Mouse (Mus musculus) intestine, embryonic 14.5 days (tissue): Measurements from ENCODE around the gene Myh9. TPM values are rescaled to one million over a fixed set of nuclear protein-coding genes. Genes with fewer than 3 reads are reported as not detected.
"Not testable (repeated sequence)": the region's sequence is repeated elsewhere in the genome, so short reads cannot be mapped to it uniquely, and the experiment has no call there.

Experiments
- ATAC-seq: fragments of 200-750 bp; cut with Nextera tagmentation; replicated peaks from 2 replicates; pipeline ENCODE4 v1.8.0; 2017; ENCODE audit warnings: low read depth, moderate number of reproducible peaks, moderate TSS enrichment, moderate library complexity; ENCODE audit not compliant: low FRiP score, low TSS enrichment
- DNase-seq: peaks from one replicate; pipeline ENCODE4 v3.0.0-alpha.2; 2018; ENCODE audit warnings: low spot score
- H3K27ac ChIP-seq: fragments of 300-500 bp; sonication (generic); 2 replicates; pipeline ENCODE4 v1.5.1; 2014; ENCODE audit warnings: low read depth, mild to moderate bottlenecking, control low read depth
- H3K27me3 ChIP-seq: fragments of 300-500 bp; sonication (generic); replicated peaks from 2 replicates; pipeline ENCODE4 v1.6.1; 2014; ENCODE audit warnings: low read length, control low read depth; ENCODE audit not compliant: control insufficient read depth, insufficient read depth
- H3K36me3 ChIP-seq: fragments of 300-500 bp; sonication (generic); 2 replicates; pipeline ENCODE4 v1.6.1; 2014; ENCODE audit warnings: low read length, control low read depth; ENCODE audit not compliant: control insufficient read depth, insufficient read depth
- H3K4me1 ChIP-seq: fragments of 300-500 bp; sonication (generic); replicated peaks from 2 replicates; pipeline ENCODE4 v1.6.1; 2014; ENCODE audit warnings: low read length, control low read depth, mixed read lengths; ENCODE audit not compliant: control insufficient read depth, insufficient read depth
- H3K4me2 ChIP-seq: fragments of 300-500 bp; sonication (generic); 2 replicates; pipeline ENCODE4 v1.6.1; 2014; ENCODE audit warnings: low read length
- H3K4me3 ChIP-seq: fragments of 300-500 bp; sonication (generic); 2 replicates; pipeline ENCODE4 v1.5.1; 2014; ENCODE audit warnings: low read depth, low read length, control low read depth, mixed read lengths
- H3K9ac ChIP-seq: fragments of 300-500 bp; sonication (generic); 2 replicates; pipeline ENCODE4 v1.6.1; 2014; ENCODE audit warnings: mild to moderate bottlenecking, low read length
- H3K9me3 ChIP-seq: fragments of 300-500 bp; sonication (generic); 2 replicates; pipeline ENCODE4 v1.6.1; 2016; ENCODE audit warnings: low read length, control low read depth; ENCODE audit not compliant: control insufficient read depth
- WGBS: fragments of 180-500 bp; shearing (Covaris S2); extraction: QIAGEN DNeasy Blood & Tissue Kit; methylation state at CpG from one replicate; pipeline ENCODE4 v1.1.7; 2014; 5-methylcytosine and 5-hydroxymethylcytosine counted together
- polyA plus RNA-seq: library from polyadenylated mRNA; unstranded; fragments of >200 nt; fragmentation: Nextera tagmentation; extraction: Ambion mirVana; gene quantifications from 2 replicates; pipeline ENCODE4 v1.2.1, GENCODE M21; 2014

The Myh9 gene
- polyA plus RNA-seq, 1 experiment from 2014 or later = 72.2 TPM

DNA sequence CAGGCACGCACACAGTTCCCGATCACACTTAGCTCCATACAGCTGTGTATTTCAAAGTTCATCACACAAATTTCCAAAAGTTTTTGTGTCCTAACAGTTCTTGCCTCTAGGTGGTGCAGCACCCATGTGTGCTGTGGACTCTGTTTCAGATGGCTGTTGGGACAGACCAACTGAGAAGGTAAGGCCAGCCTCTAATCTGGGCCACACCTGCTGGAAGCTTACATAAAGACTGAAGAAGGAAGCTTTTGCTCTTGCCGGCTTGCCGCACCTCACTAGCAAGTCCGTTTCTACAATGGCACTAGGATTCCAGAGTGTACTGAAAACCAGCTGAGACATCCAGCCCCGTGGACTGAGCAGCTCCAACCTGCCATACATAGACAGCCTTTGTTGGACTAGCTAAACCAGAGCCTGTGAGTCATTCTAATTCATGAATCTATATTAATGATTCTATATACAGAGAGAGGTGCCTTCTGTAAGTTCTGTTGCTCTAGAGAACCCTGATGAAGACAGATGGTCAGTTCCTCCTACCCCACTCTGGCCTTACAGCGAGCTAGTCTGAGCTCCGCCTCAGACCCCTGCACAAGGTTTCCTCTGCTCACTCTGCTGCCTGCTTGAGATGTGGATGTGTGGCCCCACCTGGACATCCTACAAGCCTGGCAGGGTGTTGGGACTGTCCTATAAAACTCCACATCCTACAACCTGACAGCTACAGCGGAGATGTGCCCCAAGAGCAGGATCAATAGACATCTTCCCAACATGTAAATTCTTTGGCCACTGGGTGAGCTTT is 101.3 kb downstream of the Myh9 start:
- Histone ChIP-seq H3K9me3 (no peaks in the 10 kb centered on the region), H3K36me3 (no peaks in the 10 kb centered on the region), H3K27me3 (no peaks in the 10 kb centered on the region), H3K9ac (no peak overlapping the region), H3K4me3 (no peak overlapping the region), H3K4me1 (no peaks in the 10 kb centered on the region), H3K27ac (no peak overlapping the region), H3K4me2 (no peak overlapping the region)
- WGBS = 67% methylated on average over 9 of the region's 9 CpGs
- DNase-seq (no peak), ATAC-seq (no peak)

- not testable (repeated sequence) for DNase-seq, H3K36me3 ChIP-seq, H3K4me1 ChIP-seq, H3K27me3 ChIP-seq, H3K9ac ChIP-seq, H3K27ac ChIP-seq, H3K9me3 ChIP-seq, H3K4me2 ChIP-seq, ATAC-seq, H3K4me3 ChIP-seq
- 63% methylated on average over 4 of the region's 4 CpGs for WGBS
Measured at GRCm38 (mm10) chr15:77733903-77734302, 108.1 kb downstream of the Myh9 start.

DNA sequence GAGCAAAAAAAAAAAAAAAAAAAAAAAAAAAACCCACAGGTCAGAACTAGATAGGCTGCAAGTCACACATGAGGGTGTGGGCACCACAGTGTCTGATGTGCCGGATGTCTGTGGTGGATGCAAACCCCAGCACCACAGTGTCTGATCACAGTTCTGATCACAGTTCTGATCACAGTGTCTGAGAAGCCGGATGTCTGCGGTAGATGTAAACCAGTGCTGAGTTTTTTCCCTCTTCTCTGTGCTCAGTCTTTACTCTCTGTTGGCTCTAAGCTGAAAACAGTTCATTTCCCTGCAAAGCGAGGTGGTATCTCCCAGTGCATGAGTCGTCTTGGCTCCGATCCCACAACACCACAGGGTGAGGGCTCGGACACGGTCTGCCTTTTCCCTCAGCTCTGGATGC is 108.6 kb downstream of the Myh9 start:
- H3K4me2 ChIP-seq, H3K27me3 ChIP-seq, H3K9me3 ChIP-seq, H3K9ac ChIP-seq, H3K4me1 ChIP-seq, ATAC-seq, H3K36me3 ChIP-seq, H3K27ac ChIP-seq, H3K4me3 ChIP-seq, DNase-seq: not testable (repeated sequence)
- WGBS = 64% methylated on average over 8 of the region's 8 CpGs

DNA sequence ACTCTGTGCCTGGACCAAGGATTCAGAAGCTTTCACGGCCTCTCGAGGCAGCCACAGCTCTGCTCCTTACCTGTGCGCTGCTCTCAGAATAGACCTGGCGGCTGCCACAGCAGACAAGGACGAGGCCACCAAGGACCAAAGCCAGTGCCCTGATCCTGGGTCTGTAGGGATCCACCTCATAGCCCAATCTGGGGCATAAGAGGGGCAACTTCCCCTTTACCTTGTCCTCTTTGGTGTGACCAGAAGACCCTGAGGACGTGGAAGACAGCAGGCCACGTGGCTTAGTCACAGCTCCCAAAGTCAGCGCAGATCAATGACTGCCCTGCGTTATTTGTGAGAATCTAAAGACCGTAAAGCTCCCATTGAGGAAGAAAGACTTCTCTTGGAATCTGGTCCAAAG is 109.1 kb downstream of the Myh9 start:
- WGBS = 75% methylated on average over 10 of the region's 10 CpGs
- H3K4me1 ChIP-seq = not testable (repeated sequence)

GRCm38 (mm10) chr15:77731605-77732004 is 110.4 kb downstream of the Myh9 start:
- Histone ChIP-seq H3K9me3 (no peaks in the 10 kb centered on the region), H3K27ac (no peak overlapping the region), H3K4me3 (no peak overlapping the region), H3K36me3 (no peaks in the 10 kb centered on the region), H3K4me2 (no peak overlapping the region), H3K27me3 (no peaks in the 10 kb centered on the region), H3K4me1 (no peaks in the 10 kb centered on the region), H3K9ac (no peak overlapping the region)
- 89% methylated on average over 5 of the region's 5 CpGs for WGBS
- ATAC-seq (no peak), DNase-seq (no peak)

More for the DNA sequence above, 109.1 kb downstream of the Myh9 start:
- not testable (repeated sequence) for DNase-seq, H3K27ac ChIP-seq, H3K9me3 ChIP-seq, H3K4me2 ChIP-seq, H3K9ac ChIP-seq, H3K36me3 ChIP-seq, H3K27me3 ChIP-seq, H3K4me3 ChIP-seq, ATAC-seq

GRCm38 (mm10) chr15:77728739-77729138 is 113.2 kb downstream of the Myh9 start, which contains the start of gene Apol9b:
TSS of gene Apol9b (plus strand) at chr15:77729039.
- not testable (repeated sequence) for H3K27me3 ChIP-seq, H3K9me3 ChIP-seq, H3K36me3 ChIP-seq, H3K4me2 ChIP-seq, H3K4me1 ChIP-seq, ATAC-seq, H3K4me3 ChIP-seq, H3K27ac ChIP-seq, DNase-seq, H3K9ac ChIP-seq
- WGBS = 88% methylated on average over 1 of the region's 4 CpGs

GRCm38 (mm10) chr15:77727745-77728144 is 114.2 kb downstream of the Myh9 start:
- ATAC-seq, H3K27me3 ChIP-seq, H3K27ac ChIP-seq, H3K4me1 ChIP-seq, H3K9me3 ChIP-seq, DNase-seq, H3K9ac ChIP-seq, H3K36me3 ChIP-seq, H3K4me3 ChIP-seq, H3K4me2 ChIP-seq: not testable (repeated sequence)
- 76% methylated on average over 3 of the region's 3 CpGs for WGBS

DNA sequence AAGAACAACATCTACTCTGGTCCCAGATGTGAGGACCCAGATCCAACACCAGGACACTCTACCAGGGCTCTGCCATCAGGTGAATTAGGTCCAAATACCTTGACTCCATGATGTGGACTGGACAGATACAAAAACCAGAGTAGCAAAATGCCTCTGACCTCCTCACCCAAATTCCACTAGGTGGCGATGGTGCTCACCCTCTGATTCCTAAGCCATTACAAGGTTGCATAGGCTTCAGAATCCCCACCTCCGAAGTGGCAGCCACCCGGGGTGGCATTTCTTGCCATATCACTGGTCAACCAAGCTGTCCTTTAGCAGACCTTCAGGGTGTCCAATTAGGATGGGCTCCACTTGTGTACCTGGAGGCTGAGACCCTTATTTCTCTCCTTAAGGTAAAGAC is 114.8 kb downstream of the Myh9 start:
- not testable (repeated sequence) for H3K4me2 ChIP-seq, DNase-seq, H3K27ac ChIP-seq, H3K4me1 ChIP-seq, H3K36me3 ChIP-seq, H3K27me3 ChIP-seq, H3K9me3 ChIP-seq, H3K4me3 ChIP-seq, H3K9ac ChIP-seq
- 0% methylated on average over 3 of the region's 3 CpGs for WGBS
- ATAC-seq = peak; percentile 30; the same call in 1 of the 2 replicates

GRCm38 (mm10) chr15:77725393-77726020 is 116.5 kb downstream of the Myh9 start:
- DNase-seq, H3K36me3 ChIP-seq, H3K9ac ChIP-seq, H3K4me2 ChIP-seq, H3K4me3 ChIP-seq, H3K27me3 ChIP-seq, ATAC-seq, H3K9me3 ChIP-seq, H3K4me1 ChIP-seq, H3K27ac ChIP-seq: not testable (repeated sequence)
- 56% methylated on average over 6 of the region's 6 CpGs for WGBS
